ENCODE assay signal across 8 mouse cellular contexts in the genomic region with DNA sequence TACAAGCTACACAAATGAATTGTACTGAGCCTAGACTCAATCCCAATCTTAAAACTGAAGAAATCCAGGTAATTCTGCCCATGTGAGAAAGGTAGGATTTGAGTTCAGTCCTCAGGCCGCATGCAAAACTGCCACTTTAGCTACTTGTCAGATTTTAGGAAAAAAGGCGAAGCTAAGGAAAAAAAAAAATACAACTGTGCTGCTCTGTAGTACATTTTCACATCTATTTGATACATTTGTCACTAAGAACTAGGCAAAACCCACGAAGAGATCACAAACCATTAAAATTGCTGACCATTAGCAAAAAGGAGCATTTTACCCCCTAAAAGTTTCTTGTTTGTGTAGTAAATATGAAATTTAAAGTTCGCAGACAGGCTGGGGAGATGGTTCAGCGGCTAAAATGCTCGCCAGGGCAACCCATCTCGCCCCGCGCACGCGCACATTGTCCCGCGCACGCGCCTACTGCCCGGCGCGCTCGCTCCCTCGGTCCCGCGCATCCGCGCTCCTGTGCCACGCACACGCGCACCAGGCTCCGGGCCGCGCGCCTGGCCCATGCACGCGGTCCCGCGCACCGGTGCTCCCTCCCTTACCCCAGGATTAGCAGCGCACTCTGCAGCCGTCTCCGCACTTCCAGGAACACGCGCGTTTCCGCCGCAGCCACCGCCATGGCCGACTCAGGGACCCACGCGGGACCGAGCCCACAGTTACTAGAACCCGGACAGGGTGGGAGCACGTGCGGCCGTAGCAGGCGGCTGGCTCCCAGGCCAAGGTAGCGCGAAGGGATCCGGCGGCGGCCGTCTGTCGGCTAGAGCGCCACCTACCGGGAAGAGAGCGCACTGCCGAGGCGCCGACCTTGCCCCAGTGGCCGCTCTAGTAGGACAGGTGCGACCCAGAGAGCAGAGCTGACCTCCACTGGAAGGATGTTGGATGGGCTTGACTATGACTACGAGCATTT. TPM values are rescaled to one million over a fixed set of nuclear protein-coding genes. Genes with fewer than 3 reads are reported as not detected.
DNase-seq lines count a peak whose midpoint lies in the region; ATAC-seq and TF ChIP-seq lines count a peak whose summit lies in the region.

Gene Ube2cbp (minus strand): TSS at position 800 of the 955 bp plus-strand sequence.

- H3K4me2 ChIP-seq in intestine, postnatal 0 days (replicated peaks; ENCODE audit: low read depth): peak within 1 kb of the TSS; percentile 84

- no peak within 1 kb of the TSS for H3K27ac ChIP-seq in intestine, postnatal 0 days (ENCODE audit: low read depth, low read length)
- peak within 1 kb of the TSS; percentile 91 for H3K27ac ChIP-seq in midbrain, embryonic 10.5 days (replicated peaks)

- intact Hi-C loops in left cerebral cortex, postnatal 36 days (cut with DNase I): loop anchor here (2.0 to 10.0 kb wide), 2 partner anchors 108 to 280 kb away; partner anchors contain the start of gene Prss35

- WGBS in intestine, postnatal 0 days: 2% methylated on average over 70 of the region's 70 CpGs
- WGBS in midbrain, embryonic 10.5 days: 3% methylated on average over 70 of the region's 70 CpGs

- peak; percentile 93 for DNase-seq in adrenal gland, postnatal 10 days
- DNase-seq in embryo, embryonic 9.5 days (ENCODE audit: extremely low spot score): peak; percentile 89
- peak; percentile 71 to 85 for DNase-seq in gastrocnemius, postnatal 4 days (ENCODE audit: low spot score in 2 of 2)
- DNase-seq in left cerebral cortex, postnatal 36 days (ENCODE audit: low spot score in 2 of 2): peak; percentile 89 to 91
- peak; percentile 86 for DNase-seq in midbrain, embryonic 10.5 days (ENCODE audit: low spot score)
- peak; percentile 76 to 82 for DNase-seq in right cerebral cortex, postnatal 36 days (ENCODE audit: low spot score in 2 of 2)
- DNase-seq in urinary bladder, postnatal 4 days (ENCODE audit: low spot score in 2 of 2): peak; percentile 81 to 83

- peak within 1 kb of the TSS; percentile 62 for H3K4me3 ChIP-seq in intestine, postnatal 0 days (ENCODE audit: low read depth, low read length)
- H3K4me3 ChIP-seq in midbrain, embryonic 10.5 days: peak within 1 kb of the TSS; percentile 62

- H3K27me3 ChIP-seq in intestine, postnatal 0 days (replicated peaks; ENCODE audit: control insufficient read depth, insufficient read depth, low read length): no peaks in the 10 kb centered on the region
- peaks cover 23% of the 10 kb centered on the region for H3K27me3 ChIP-seq in midbrain, embryonic 10.5 days (ENCODE audit: low read depth, poor library complexity, severe bottlenecking)

- no peaks in the 10 kb centered on the region for H3K9me3 ChIP-seq in intestine, postnatal 0 days (ENCODE audit: control insufficient read depth)
- H3K9me3 ChIP-seq in midbrain, embryonic 10.5 days (replicated peaks): no peaks in the 10 kb centered on the region

- H3K4me1 ChIP-seq in intestine, postnatal 0 days (replicated peaks; ENCODE audit: control insufficient read depth, insufficient read depth, low read length): no peaks in the 10 kb centered on the region
- peaks cover 16% of the 10 kb centered on the region for H3K4me1 ChIP-seq in midbrain, embryonic 10.5 days

- H3K36me3 ChIP-seq in intestine, postnatal 0 days (ENCODE audit: control insufficient read depth, insufficient read depth): no peaks in the 10 kb centered on the region
- H3K36me3 ChIP-seq in midbrain, embryonic 10.5 days: no peaks in the 10 kb centered on the region

- ATAC-seq in intestine, postnatal 0 days: peak; percentile 86

- peak; percentile 97 for TF ChIP-seq CTCF in intestine, postnatal 0 days (IDR thresholded peaks at IDR 0.05; ENCODE audit: low read depth)

- peak within 1 kb of the TSS; percentile 62; the same call in 1 of the 2 replicates for H3K9ac ChIP-seq in intestine, postnatal 0 days (ENCODE audit: low read depth, low read length)

RNA-seq across cellular contexts. Expression of gene Ube2cbp, which starts in this region (rescaled TPM):
- total RNA-seq in adrenal gland, postnatal 10 days (2021): 1 to 10 TPM; 3.1 to 3.7 TPM
- 1 to 10 TPM; 2.6 to 2.9 TPM for total RNA-seq in gastrocnemius, postnatal 4 days (2021)
- polyA plus RNA-seq in intestine, postnatal 0 days (2015; fragmentation: Nextera tagmentation; extraction: Ambion mirVana): 1.6 and 2.1 TPM in 2 replicates
- 1 to 10 TPM; 4.1 to 4.6 TPM for total RNA-seq in left cerebral cortex, postnatal 36 days (2021)
- 6.6 and 9.1 TPM in 2 replicates for polyA plus RNA-seq in midbrain, embryonic 10.5 days (2016; fragmentation: Nextera tagmentation; extraction: Ambion mirVana)
